Mouse (Mus musculus) intestine, embryonic 14.5 days (tissue): ENCODE measurements at regions not wholly inside any gene's neighbourhood (a gene's known extent, or its start where the extent isn't known, plus 50 kb on each side); places are given as distances from the start of the nearest gene placed in this dataset.
A peak's percentile ranks its signal among the peaks of the same experiment; 100 is the strongest.

Experiments used
- ATAC-seq: fragments of 200-750 bp; cut with Nextera tagmentation; replicated peaks from 2 replicates; pipeline ENCODE4 v1.8.0; 2017; ENCODE audit warnings: low read depth, moderate number of reproducible peaks, moderate TSS enrichment, moderate library complexity; ENCODE audit not compliant: low FRiP score, low TSS enrichment
- DNase-seq: peaks from one replicate; pipeline ENCODE4 v3.0.0-alpha.2; 2018; ENCODE audit warnings: low spot score
- H3K27ac ChIP-seq: fragments of 300-500 bp; sonication (generic); 2 replicates; pipeline ENCODE4 v1.5.1; 2014; ENCODE audit warnings: low read depth, mild to moderate bottlenecking, control low read depth
- H3K27me3 ChIP-seq: fragments of 300-500 bp; sonication (generic); replicated peaks from 2 replicates; pipeline ENCODE4 v1.6.1; 2014; ENCODE audit warnings: low read length, control low read depth; ENCODE audit not compliant: control insufficient read depth, insufficient read depth
- H3K36me3 ChIP-seq: fragments of 300-500 bp; sonication (generic); 2 replicates; pipeline ENCODE4 v1.6.1; 2014; ENCODE audit warnings: low read length, control low read depth; ENCODE audit not compliant: control insufficient read depth, insufficient read depth
- H3K4me1 ChIP-seq: fragments of 300-500 bp; sonication (generic); replicated peaks from 2 replicates; pipeline ENCODE4 v1.6.1; 2014; ENCODE audit warnings: low read length, control low read depth, mixed read lengths; ENCODE audit not compliant: control insufficient read depth, insufficient read depth
- H3K4me2 ChIP-seq: fragments of 300-500 bp; sonication (generic); 2 replicates; pipeline ENCODE4 v1.6.1; 2014; ENCODE audit warnings: low read length
- H3K4me3 ChIP-seq: fragments of 300-500 bp; sonication (generic); 2 replicates; pipeline ENCODE4 v1.5.1; 2014; ENCODE audit warnings: low read depth, low read length, control low read depth, mixed read lengths
- H3K9ac ChIP-seq: fragments of 300-500 bp; sonication (generic); 2 replicates; pipeline ENCODE4 v1.6.1; 2014; ENCODE audit warnings: mild to moderate bottlenecking, low read length
- H3K9me3 ChIP-seq: fragments of 300-500 bp; sonication (generic); 2 replicates; pipeline ENCODE4 v1.6.1; 2016; ENCODE audit warnings: low read length, control low read depth; ENCODE audit not compliant: control insufficient read depth
- WGBS: fragments of 180-500 bp; shearing (Covaris S2); extraction: QIAGEN DNeasy Blood & Tissue Kit; methylation state at CpG from one replicate; pipeline ENCODE4 v1.1.7; 2014; 5-methylcytosine and 5-hydroxymethylcytosine counted together

- Histone ChIP-seq H3K27me3 (no peaks in the 10 kb centered on the region), H3K27ac (no peak overlapping the region), H3K9ac (no peak overlapping the region), H3K4me1 (no peaks in the 10 kb centered on the region), H3K4me3 (no peak overlapping the region), H3K9me3 (no peaks in the 10 kb centered on the region), H3K4me2 (no peak overlapping the region), H3K36me3 (no peaks in the 10 kb centered on the region)
- ATAC-seq (no peak), DNase-seq (no peak)
- WGBS = 65% methylated on average over 4 of the region's 4 CpGs
Observed at GRCm38 (mm10) chr11:48250678-48251317, 262.0 kb upstream of the Sgcd start.

- Histone ChIP-seq H3K9me3 (no peaks in the 10 kb centered on the region), H3K4me1 (no peaks in the 10 kb centered on the region), H3K4me3 (no peak overlapping the region), H3K36me3 (no peaks in the 10 kb centered on the region), H3K27ac (no peak overlapping the region), H3K4me2 (no peak overlapping the region), H3K27me3 (no peaks in the 10 kb centered on the region), H3K9ac (no peak overlapping the region)
- ATAC-seq (no peak), DNase-seq (no peak)
- WGBS = 31% methylated on average over 1 of the region's 1 CpGs
Observed at GRCm38 (mm10) chr11:48249315-48249714, 260.5 kb upstream of the Sgcd start.

GRCm38 (mm10) chr11:48221156-48221555 lies 232.4 kb upstream of the Sgcd start:
- no peak for ATAC-seq
- 86% methylated on average over 4 of the region's 4 CpGs for WGBS

GRCm38 (mm10) chr11:48219157-48219556 lies 230.4 kb upstream of the Sgcd start:
- ATAC-seq (no peak), DNase-seq (no peak)
- WGBS = 80% methylated on average over 1 of the region's 1 CpGs
- no peaks in the 10 kb centered on the region for H3K4me1 ChIP-seq
- no peak overlapping the region for H3K4me3 ChIP-seq
- no peaks in the 10 kb centered on the region for H3K36me3 ChIP-seq
- no peaks in the 10 kb centered on the region for H3K27me3 ChIP-seq
- no peak overlapping the region for H3K4me2 ChIP-seq
- H3K9me3 ChIP-seq = no peaks in the 10 kb centered on the region
- H3K9ac ChIP-seq = no peak overlapping the region
- H3K27ac ChIP-seq = no peak overlapping the region

More at GRCm38 (mm10) chr11:48221156-48221555, 232.4 kb upstream of the Sgcd start:
- H3K4me2 ChIP-seq = no peak overlapping the region
- H3K9me3 ChIP-seq = no peaks in the 10 kb centered on the region
- no peaks in the 10 kb centered on the region for H3K36me3 ChIP-seq
- no peaks in the 10 kb centered on the region for H3K4me1 ChIP-seq
- H3K9ac ChIP-seq = no peak overlapping the region
- DNase-seq = no peak
- no peak overlapping the region for H3K4me3 ChIP-seq
- no peaks in the 10 kb centered on the region for H3K27me3 ChIP-seq
- no peak overlapping the region for H3K27ac ChIP-seq

GRCm38 (mm10) chr11:48216762-48217161 lies 228.0 kb upstream of the Sgcd start:
- H3K9ac ChIP-seq = no peak overlapping the region
- H3K36me3 ChIP-seq = no peaks in the 10 kb centered on the region
- H3K4me1 ChIP-seq = no peaks in the 10 kb centered on the region
- no peak overlapping the region for H3K4me3 ChIP-seq
- 62% methylated on average over 2 of the region's 2 CpGs for WGBS
- no peaks in the 10 kb centered on the region for H3K9me3 ChIP-seq
- H3K4me2 ChIP-seq = no peak overlapping the region
- no peaks in the 10 kb centered on the region for H3K27me3 ChIP-seq
- no peak for DNase-seq
- H3K27ac ChIP-seq = no peak overlapping the region
- ATAC-seq = no peak

GRCm38 (mm10) chr11:48186604-48187003 lies 197.8 kb upstream of the Sgcd start:
- ATAC-seq (no peak), DNase-seq (no peak)
- Histone ChIP-seq H3K4me2 (no peak overlapping the region), H3K9me3 (no peaks in the 10 kb centered on the region), H3K27me3 (no peaks in the 10 kb centered on the region), H3K36me3 (no peaks in the 10 kb centered on the region), H3K4me1 (no peaks in the 10 kb centered on the region), H3K4me3 (no peak overlapping the region), H3K27ac (no peak overlapping the region), H3K9ac (no peak overlapping the region)
- 70% methylated on average over 4 of the region's 4 CpGs for WGBS

GRCm38 (mm10) chr11:48178943-48179342 lies 190.2 kb upstream of the Sgcd start:
- no peak overlapping the region for H3K27ac ChIP-seq
- DNase-seq (no peak), ATAC-seq (no peak)
- no peaks in the 10 kb centered on the region for H3K36me3 ChIP-seq
- H3K27me3 ChIP-seq = no peaks in the 10 kb centered on the region
- 0 out of 2 replicates have a peak, but pooled peaks cover 5% of the 10 kb centered on the region for H3K4me1 ChIP-seq
- H3K4me2 ChIP-seq = no peak overlapping the region
- no peak overlapping the region for H3K4me3 ChIP-seq
- H3K9me3 ChIP-seq = no peaks in the 10 kb centered on the region
- no peak overlapping the region for H3K9ac ChIP-seq

- no peak for ATAC-seq
- H3K27me3 ChIP-seq = no peaks in the 10 kb centered on the region
- H3K9ac ChIP-seq = no peak overlapping the region
- WGBS = 37% methylated on average over 3 of the region's 3 CpGs
- H3K4me2 ChIP-seq = no peak overlapping the region
- no peak overlapping the region for H3K4me3 ChIP-seq
- 0 out of 2 replicates have a peak, but pooled peaks cover 5% of the 10 kb centered on the region for H3K4me1 ChIP-seq
- no peak overlapping the region for H3K27ac ChIP-seq
- H3K9me3 ChIP-seq = no peaks in the 10 kb centered on the region
- no peaks in the 10 kb centered on the region for H3K36me3 ChIP-seq
- DNase-seq = no peak
Observed at GRCm38 (mm10) chr11:48178174-48178573, 189.4 kb upstream of the Sgcd start.

- H3K4me1 ChIP-seq = 0 out of 2 replicates have a peak, but pooled peaks cover 5% of the 10 kb centered on the region
- no peak overlapping the region for H3K4me3 ChIP-seq
- ATAC-seq (0 out of 2 replicates have a peak, but pooled peaks have one; percentile 53), DNase-seq (no peak)
- no peaks in the 10 kb centered on the region for H3K27me3 ChIP-seq
- H3K9me3 ChIP-seq = no peaks in the 10 kb centered on the region
- WGBS = 15% methylated on average over 4 of the region's 4 CpGs
- no peaks in the 10 kb centered on the region for H3K36me3 ChIP-seq
- no peak overlapping the region for H3K9ac ChIP-seq
- no peak overlapping the region for H3K27ac ChIP-seq
- no peak overlapping the region for H3K4me2 ChIP-seq
Observed at GRCm38 (mm10) chr11:48176451-48176850, 187.7 kb upstream of the Sgcd start.
